Mouse (Mus musculus) intestine, embryonic 16.5 days (tissue): ENCODE results near the gene Klk8. TPM values are rescaled to one million over a fixed set of nuclear protein-coding genes. Genes with fewer than 3 reads are reported as not detected.

Experiments
- ATAC-seq: fragments of 200-750 bp; cut with Nextera tagmentation; 2 replicates; pipeline ENCODE4 v1.8.0; 2017; ENCODE audit warnings: moderate TSS enrichment, moderate library complexity
- H3K27ac ChIP-seq: fragments of 300-500 bp; sonication (generic); 2 replicates; pipeline ENCODE4 v1.5.1; 2014; ENCODE audit warnings: mild to moderate bottlenecking, low read length
- H3K27me3 ChIP-seq: fragments of 300-500 bp; sonication (generic); replicated peaks from 2 replicates; pipeline ENCODE4 v1.6.1; 2014; ENCODE audit warnings: low read length, control low read depth, mixed read lengths; ENCODE audit not compliant: control insufficient read depth, insufficient read depth
- H3K36me3 ChIP-seq: fragments of 300-500 bp; sonication (generic); 2 replicates; pipeline ENCODE4 v1.6.1; 2014; ENCODE audit warnings: low read length, control low read depth; ENCODE audit not compliant: control insufficient read depth, insufficient read depth
- H3K4me1 ChIP-seq: fragments of 300-500 bp; sonication (generic); 2 replicates; pipeline ENCODE4 v1.6.1; 2014; ENCODE audit warnings: low read length, control low read depth, mixed read lengths; ENCODE audit not compliant: control insufficient read depth, insufficient read depth
- H3K4me2 ChIP-seq: fragments of 300-500 bp; sonication (generic); 2 replicates; pipeline ENCODE4 v1.6.1; 2014; ENCODE audit warnings: low read depth, low read length, control low read depth
- H3K4me3 ChIP-seq: fragments of 300-500 bp; sonication (generic); 2 replicates; pipeline ENCODE4 v1.5.1; 2014; ENCODE audit warnings: mild to moderate bottlenecking, low read length
- H3K9ac ChIP-seq: fragments of 300-500 bp; sonication (generic); 2 replicates; pipeline ENCODE4 v1.6.1; 2014; ENCODE audit warnings: low read depth, low read length
- H3K9me3 ChIP-seq: fragments of 300-500 bp; sonication (generic); 2 replicates; pipeline ENCODE4 v1.6.1; 2016; ENCODE audit warnings: low read length, control low read depth; ENCODE audit not compliant: control insufficient read depth
- WGBS: fragments of 180-500 bp; shearing (Covaris S2); extraction: QIAGEN DNeasy Blood & Tissue Kit; methylation state at CpG from one replicate; pipeline ENCODE4 v1.1.7; 2014; 5-methylcytosine and 5-hydroxymethylcytosine counted together
- polyA plus RNA-seq: library from polyadenylated mRNA; unstranded; fragments of >200 nt; fragmentation: Nextera tagmentation; extraction: Ambion mirVana; gene quantifications from 2 replicates; pipeline ENCODE4 v1.2.1, GENCODE M21; 2015

The Klk8 gene
- polyA plus RNA-seq, 1 experiment from 2014 or later = 12.9 TPM

GRCm38 (mm10) chr7:43774802-43775201 is 22.6 kb upstream of the Klk8 start:
- Histone ChIP-seq H3K4me3 (no peak overlapping the region), H3K36me3 (no peaks in the 10 kb centered on the region), H3K9me3 (no peaks in the 10 kb centered on the region), H3K9ac (no peak overlapping the region), H3K4me1 (peaks cover 2% of the 10 kb centered on the region), H3K27ac (no peak overlapping the region), H3K4me2 (no peak overlapping the region), H3K27me3 (no peaks in the 10 kb centered on the region)
- peak; percentile 77 for ATAC-seq
- 55% methylated on average over 6 of the region's 6 CpGs for WGBS

DNA sequence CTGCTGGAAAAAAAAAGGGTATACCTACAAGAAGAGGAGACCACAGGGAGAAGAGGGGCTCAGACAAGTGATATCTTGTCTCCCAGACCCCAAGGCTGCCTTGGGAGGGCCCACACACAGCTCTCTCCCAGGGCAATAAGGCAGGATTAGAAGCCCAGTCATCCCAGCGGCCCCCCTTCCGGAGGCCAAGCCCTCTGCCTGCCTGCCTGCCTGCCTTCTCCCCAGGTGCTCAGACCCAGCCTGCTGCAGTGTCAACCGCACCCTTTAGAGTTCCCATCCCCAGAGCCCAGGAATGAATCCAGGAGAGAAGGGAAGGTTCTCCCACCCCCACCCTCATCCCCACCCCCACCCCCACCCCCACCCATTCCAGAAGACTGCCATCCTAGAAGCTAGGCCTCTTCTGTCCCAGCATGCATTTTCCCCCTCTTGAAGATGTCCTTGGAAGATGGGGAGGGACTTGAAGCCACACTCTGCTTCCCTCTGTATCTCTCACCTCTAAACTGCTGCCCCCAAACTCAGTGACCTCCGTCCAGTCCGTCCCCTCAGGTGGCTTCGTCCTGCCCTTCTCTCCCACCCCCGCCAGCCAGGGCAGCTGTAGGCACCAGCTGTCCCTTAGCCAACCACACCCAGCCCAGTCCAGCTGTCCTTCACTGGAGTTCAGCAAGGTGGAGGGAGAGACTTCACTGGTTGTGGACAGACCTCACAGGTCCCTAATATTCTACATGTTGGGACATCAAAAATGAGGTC is 21.9 kb upstream of the Klk8 start:
- no peaks in the 10 kb centered on the region for H3K9me3 ChIP-seq
- no peak overlapping the region for H3K4me2 ChIP-seq
- ATAC-seq = no peak
- H3K27me3 ChIP-seq = no peaks in the 10 kb centered on the region
- H3K4me1 ChIP-seq = peaks cover 3% of the 10 kb centered on the region
- WGBS = 41% methylated on average over 7 of the region's 7 CpGs
- H3K4me3 ChIP-seq = no peak overlapping the region
- no peak overlapping the region for H3K9ac ChIP-seq
- no peak overlapping the region for H3K27ac ChIP-seq
- no peaks in the 10 kb centered on the region for H3K36me3 ChIP-seq

GRCm38 (mm10) chr7:43776506-43776905 is 20.9 kb upstream of the Klk8 start:
- Histone ChIP-seq H3K27ac (no peak overlapping the region), H3K4me3 (no peak overlapping the region), H3K4me1 (peaks cover 7% of the 10 kb centered on the region), H3K9me3 (no peaks in the 10 kb centered on the region), H3K4me2 (no peak overlapping the region), H3K27me3 (no peaks in the 10 kb centered on the region), H3K9ac (no peak overlapping the region), H3K36me3 (no peaks in the 10 kb centered on the region)
- WGBS = 83% methylated on average over 5 of the region's 5 CpGs
- ATAC-seq = no peak

GRCm38 (mm10) chr7:43777423-43777822 is 20.0 kb upstream of the Klk8 start:
- no peak overlapping the region for H3K4me2 ChIP-seq
- no peak for ATAC-seq
- 92% methylated on average over 12 of the region's 12 CpGs for WGBS

DNA sequence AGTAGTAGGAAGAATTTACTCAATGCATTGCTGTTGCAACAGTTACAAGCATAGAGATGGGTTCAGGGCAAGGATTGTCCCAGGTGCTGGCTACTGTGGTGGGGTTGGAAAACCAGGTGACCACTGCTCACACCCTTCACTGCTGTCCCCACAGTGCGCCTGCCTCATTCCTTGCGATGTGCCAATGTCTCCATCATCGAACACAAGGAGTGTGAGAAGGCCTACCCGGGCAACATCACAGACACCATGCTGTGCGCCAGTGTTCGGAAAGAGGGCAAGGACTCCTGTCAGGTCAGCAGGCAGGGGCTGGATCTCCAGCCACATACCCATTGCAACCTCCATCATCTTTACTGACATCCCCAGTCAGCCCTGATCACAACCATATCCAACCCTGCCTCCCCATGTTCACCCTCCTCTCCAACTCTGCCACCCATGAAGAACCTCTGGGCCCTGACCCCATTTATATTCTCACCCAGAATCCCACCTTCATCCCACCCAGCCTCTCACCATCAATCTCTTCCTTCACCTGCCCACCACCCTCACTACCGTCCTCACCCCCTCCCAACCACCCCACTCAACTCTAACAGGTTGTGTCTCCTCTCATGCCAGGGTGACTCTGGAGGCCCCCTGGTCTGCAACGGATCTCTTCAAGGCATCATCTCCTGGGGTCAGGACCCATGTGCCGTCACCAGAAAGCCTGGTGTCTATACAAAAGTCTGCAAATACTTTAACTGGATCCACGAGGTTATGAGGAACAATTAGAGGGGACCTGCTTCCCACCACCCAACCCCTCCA is 19.0 kb upstream of the Klk8 start:
- Histone ChIP-seq H3K9me3 (no peaks in the 10 kb centered on the region), H3K36me3 (no peaks in the 10 kb centered on the region), H3K27ac (no peak overlapping the region), H3K4me3 (no peak overlapping the region), H3K4me1 (peaks cover 11% of the 10 kb centered on the region), H3K9ac (no peak overlapping the region), H3K27me3 (peaks cover 5% of the 10 kb centered on the region; the same call in 1 of the 2 replicates), H3K4me2 (no peak overlapping the region)
- 87% methylated on average over 10 of the region's 10 CpGs for WGBS
- no peak for ATAC-seq

More at GRCm38 (mm10) chr7:43777423-43777822, 20.0 kb upstream of the Klk8 start:
- Histone ChIP-seq H3K36me3 (no peaks in the 10 kb centered on the region), H3K9ac (no peak overlapping the region), H3K4me1 (peaks cover 7% of the 10 kb centered on the region), H3K27ac (no peak overlapping the region), H3K27me3 (no peaks in the 10 kb centered on the region), H3K9me3 (no peaks in the 10 kb centered on the region), H3K4me3 (no peak overlapping the region)

- 0 out of 2 replicates have a peak, but pooled peaks have one; percentile 10 for ATAC-seq
- Histone ChIP-seq H3K36me3 (no peaks in the 10 kb centered on the region), H3K9ac (no peak overlapping the region), H3K4me1 (peaks cover 11% of the 10 kb centered on the region; the same call in 1 of the 2 replicates), H3K27me3 (peaks cover 5% of the 10 kb centered on the region; the same call in 1 of the 2 replicates), H3K9me3 (no peaks in the 10 kb centered on the region), H3K27ac (no peak overlapping the region), H3K4me3 (no peak overlapping the region), H3K4me2 (0 out of 2 replicates have a peak overlapping the region, but pooled peaks have one; percentile 9)
- WGBS = 54% methylated on average over 6 of the region's 6 CpGs
Measured at GRCm38 (mm10) chr7:43780241-43780640, 17.1 kb upstream of the Klk8 start.

GRCm38 (mm10) chr7:43780746-43781145 is 16.6 kb upstream of the Klk8 start, which contains the start of gene Klk10:
Gene Klk10 (plus strand): TSS chr7:43781035.
- 0 out of 2 replicates have a peak within 1 kb of the TSS, but pooled peaks have one; percentile 9 for H3K4me2 ChIP-seq

DNA sequence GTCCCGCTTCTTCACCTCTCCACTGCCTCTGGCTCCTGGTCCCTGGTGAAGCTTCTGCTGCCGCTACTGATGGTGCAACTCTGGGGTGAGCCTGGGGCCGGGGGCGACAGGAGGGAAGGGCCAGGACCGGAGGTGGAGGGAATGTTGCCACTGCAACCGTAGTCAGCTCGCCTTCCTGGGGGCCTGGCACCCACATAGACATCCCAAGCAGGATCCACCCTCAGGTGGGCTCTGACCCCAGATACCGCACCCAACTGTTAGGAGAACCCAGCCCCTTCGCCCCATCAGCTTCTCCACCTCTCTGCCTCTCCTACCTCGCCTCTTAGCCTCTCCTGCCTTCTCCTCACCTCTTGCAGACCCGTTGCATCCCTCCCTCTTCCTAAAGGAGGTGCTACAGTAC is 15.8 kb upstream of the Klk8 start:
- 86% methylated on average over 11 of the region's 11 CpGs for WGBS
- Histone ChIP-seq H3K4me1 (peaks cover 9% of the 10 kb centered on the region; the same call in 1 of the 2 replicates), H3K9ac (no peak overlapping the region), H3K27me3 (peaks cover 5% of the 10 kb centered on the region; the same call in 1 of the 2 replicates), H3K4me3 (no peak overlapping the region), H3K36me3 (no peaks in the 10 kb centered on the region), H3K4me2 (no peak overlapping the region), H3K9me3 (no peaks in the 10 kb centered on the region), H3K27ac (no peak overlapping the region)
- ATAC-seq = no peak

More at GRCm38 (mm10) chr7:43780746-43781145, 16.6 kb upstream of the Klk8 start, which contains the start of gene Klk10:
- Histone ChIP-seq H3K27me3 (peaks cover 5% of the 10 kb centered on the region; the same call in 1 of the 2 replicates), H3K36me3 (no peaks in the 10 kb centered on the region), H3K4me1 (peaks cover 10% of the 10 kb centered on the region; the same call in 1 of the 2 replicates), H3K9ac (no peak within 1 kb of the TSS), H3K4me3 (no peak within 1 kb of the TSS), H3K27ac (no peak within 1 kb of the TSS), H3K9me3 (no peaks in the 10 kb centered on the region)
- 0 out of 2 replicates have a peak, but pooled peaks have one; percentile 11 for ATAC-seq
- WGBS = 38% methylated on average over 5 of the region's 5 CpGs
